Mouse (Mus musculus): ENCODE measurements at regions not wholly inside any gene's neighbourhood (a gene's known extent, or its start where the extent isn't known, plus 50 kb on each side); places are given as distances from the start of the nearest gene placed in this dataset.

DNA sequence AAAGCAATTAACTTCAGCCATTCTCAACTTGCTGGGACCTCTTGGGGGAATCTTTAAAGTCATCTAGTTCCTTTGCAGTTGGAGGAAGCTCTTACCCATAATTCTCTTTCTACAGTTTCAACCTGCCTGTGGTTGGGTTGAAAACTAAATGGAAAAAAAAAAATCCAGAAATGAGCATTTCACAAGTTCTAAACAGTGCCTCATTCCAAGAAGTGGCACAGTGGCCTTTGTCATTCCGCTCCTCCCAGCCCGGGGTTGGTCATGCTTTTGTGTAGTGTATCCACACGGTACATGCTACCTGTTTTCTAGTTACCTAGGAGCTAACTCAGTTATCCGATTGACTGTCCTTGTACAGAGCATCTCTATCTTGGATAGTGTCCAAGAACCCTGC is 90.8 kb upstream of the Gpr12 start:
- Histone ChIP-seq H3K27me3 (ENCODE audit: control insufficient read depth, insufficient read depth, low read length) (no peaks in the 10 kb centered on the region), H3K9me3 (ENCODE audit: control insufficient read depth, low read length) (no peaks in the 10 kb centered on the region), H3K27ac (ENCODE audit: low read depth, low read length) (peak overlapping the region; percentile 78), H3K9ac (ENCODE audit: low read depth, low read length) (no peak overlapping the region), H3K4me1 (ENCODE audit: control insufficient read depth, insufficient read depth, low read length) (peaks cover 21% of the 10 kb centered on the region; the same call in 1 of the 2 replicates), H3K36me3 (ENCODE audit: control insufficient read depth, insufficient read depth, low read length) (no peaks in the 10 kb centered on the region), H3K4me2 (replicated peaks; ENCODE audit: low read depth, low read length) (no peak overlapping the region), H3K4me3 (ENCODE audit: low read length) (no peak overlapping the region)
- WGBS, result 80% methylated on average over 4 of the region's 4 CpGs
- no peak for ATAC-seq (ENCODE audit: low FRiP score, low TSS enrichment)

- no peaks in the 10 kb centered on the region for H3K27me3 ChIP-seq (ENCODE audit: control insufficient read depth, insufficient read depth, low read length)
- peaks cover 17% of the 10 kb centered on the region; the same call in 1 of the 2 replicates for H3K4me1 ChIP-seq (ENCODE audit: control insufficient read depth, insufficient read depth, low read length)
- no peak overlapping the region for H3K4me3 ChIP-seq (ENCODE audit: low read length)
- WGBS, result 21% methylated on average over 19 of the region's 19 CpGs
- no peaks in the 10 kb centered on the region for H3K36me3 ChIP-seq (ENCODE audit: control insufficient read depth, insufficient read depth, low read length)
- H3K27ac ChIP-seq (ENCODE audit: low read depth, low read length), result peak overlapping the region; percentile 78
- H3K9ac ChIP-seq (ENCODE audit: low read depth, low read length), result no peak overlapping the region
- H3K9me3 ChIP-seq (ENCODE audit: control insufficient read depth, low read length), result no peaks in the 10 kb centered on the region
- peak; percentile 60 for ATAC-seq (ENCODE audit: low FRiP score, low TSS enrichment)
- no peak overlapping the region for H3K4me2 ChIP-seq (replicated peaks; ENCODE audit: low read depth, low read length)
These were observed 90.2 kb upstream of the Gpr12 start for GRCm38 (mm10) chr5:146675006-146675886.

- no peak overlapping the region for H3K4me3 ChIP-seq (ENCODE audit: low read length)
- H3K9ac ChIP-seq (ENCODE audit: low read depth, low read length), result no peak overlapping the region
- H3K27me3 ChIP-seq (ENCODE audit: control insufficient read depth, insufficient read depth, low read length), result no peaks in the 10 kb centered on the region
- no peaks in the 10 kb centered on the region for H3K4me1 ChIP-seq (ENCODE audit: control insufficient read depth, insufficient read depth, low read length)
- ATAC-seq (ENCODE audit: low FRiP score, low TSS enrichment), result no peak
- H3K27ac ChIP-seq (ENCODE audit: low read depth, low read length), result no peak overlapping the region
- H3K36me3 ChIP-seq (ENCODE audit: control insufficient read depth, insufficient read depth, low read length), result no peaks in the 10 kb centered on the region
- 74% methylated on average over 8 of the region's 8 CpGs for WGBS
- no peak overlapping the region for H3K4me2 ChIP-seq (replicated peaks; ENCODE audit: low read depth, low read length)
- no peaks in the 10 kb centered on the region for H3K9me3 ChIP-seq (ENCODE audit: control insufficient read depth, low read length)
These were observed 76.7 kb upstream of the Gpr12 start for GRCm38 (mm10) chr5:146661751-146662150.

- no peaks in the 10 kb centered on the region for H3K9me3 ChIP-seq (ENCODE audit: control insufficient read depth, low read length)
- no peak for ATAC-seq (ENCODE audit: low FRiP score, low TSS enrichment)
- H3K9ac ChIP-seq (ENCODE audit: low read depth, low read length), result no peak overlapping the region
- H3K4me1 ChIP-seq (ENCODE audit: control insufficient read depth, insufficient read depth, low read length), result no peaks in the 10 kb centered on the region
- 78% methylated on average over 2 of the region's 2 CpGs for WGBS
- H3K36me3 ChIP-seq (ENCODE audit: control insufficient read depth, insufficient read depth, low read length), result no peaks in the 10 kb centered on the region
- no peak overlapping the region for H3K27ac ChIP-seq (ENCODE audit: low read depth, low read length)
- no peak overlapping the region for H3K4me3 ChIP-seq (ENCODE audit: low read length)
- no peak overlapping the region for H3K4me2 ChIP-seq (replicated peaks; ENCODE audit: low read depth, low read length)
- no peaks in the 10 kb centered on the region for H3K27me3 ChIP-seq (ENCODE audit: control insufficient read depth, insufficient read depth, low read length)
These were observed 72.2 kb upstream of the Gpr12 start for GRCm38 (mm10) chr5:146657228-146657627.

DNA sequence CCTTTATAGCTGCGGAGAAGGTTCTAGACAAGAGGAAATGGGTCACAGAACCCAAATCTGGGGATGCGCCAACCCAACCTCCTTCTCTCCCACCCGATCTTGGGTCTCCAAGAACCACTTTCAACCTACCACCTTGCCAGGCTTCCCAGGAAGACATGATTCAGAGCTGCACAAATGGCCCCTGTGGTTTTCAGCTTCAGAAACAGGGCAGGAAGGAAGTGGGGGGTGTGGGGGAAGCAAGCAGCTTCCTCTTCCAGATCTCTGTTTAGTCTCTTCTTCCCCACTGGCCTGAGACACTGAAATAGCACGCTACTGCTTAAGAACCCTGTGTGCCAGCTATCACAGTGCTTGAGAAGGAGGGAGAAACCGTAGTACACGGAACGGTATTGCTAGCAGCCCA is 70.4 kb upstream of the Gpr12 start:
- no peaks in the 10 kb centered on the region for H3K4me1 ChIP-seq (ENCODE audit: control insufficient read depth, insufficient read depth, low read length)
- no peak for ATAC-seq (ENCODE audit: low FRiP score, low TSS enrichment)
- H3K4me2 ChIP-seq (replicated peaks; ENCODE audit: low read depth, low read length), result no peak overlapping the region
- H3K27ac ChIP-seq (ENCODE audit: low read depth, low read length), result no peak overlapping the region
- WGBS, result 69% methylated on average over 7 of the region's 7 CpGs
- no peaks in the 10 kb centered on the region for H3K36me3 ChIP-seq (ENCODE audit: control insufficient read depth, insufficient read depth, low read length)
- H3K9ac ChIP-seq (ENCODE audit: low read depth, low read length), result no peak overlapping the region
- no peaks in the 10 kb centered on the region for H3K9me3 ChIP-seq (ENCODE audit: control insufficient read depth, low read length)
- no peaks in the 10 kb centered on the region for H3K27me3 ChIP-seq (ENCODE audit: control insufficient read depth, insufficient read depth, low read length)
- H3K4me3 ChIP-seq (ENCODE audit: low read length), result no peak overlapping the region

DNA sequence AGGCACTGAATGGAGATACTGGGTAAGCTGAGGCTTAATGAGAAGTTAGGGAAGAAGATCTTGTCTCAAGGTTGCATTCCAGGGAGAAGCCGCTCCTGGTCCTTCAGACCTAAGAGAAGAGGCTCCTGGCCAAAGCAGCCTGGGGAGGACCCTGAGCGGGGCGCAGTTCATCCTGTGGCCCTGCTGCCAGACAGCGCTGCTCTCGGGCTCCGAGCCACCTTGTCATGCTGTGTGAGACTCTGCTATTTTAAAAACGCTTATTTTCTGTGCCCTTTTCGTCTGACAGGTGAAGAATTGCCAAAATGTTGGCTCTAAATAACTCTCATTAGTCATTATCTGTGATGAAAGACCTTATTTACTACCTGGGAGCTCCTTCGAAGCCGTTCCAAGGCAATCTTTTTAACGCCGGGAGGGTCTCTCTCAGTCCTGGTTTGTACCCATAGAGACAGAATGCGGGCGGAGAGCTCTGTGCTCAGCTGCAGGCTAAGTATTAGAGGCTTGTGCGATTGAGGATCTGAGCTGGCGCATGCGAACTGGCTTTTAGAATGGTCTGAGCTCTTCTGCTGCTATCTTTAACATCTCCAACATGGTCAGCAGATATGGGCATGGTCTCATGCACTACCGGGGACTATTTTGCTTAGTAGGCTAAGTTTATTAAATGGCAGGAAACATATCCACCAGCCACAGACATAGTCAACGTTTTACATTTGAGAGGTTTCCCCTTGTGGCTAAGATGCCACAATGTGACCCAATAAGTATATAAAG is 68.8 kb upstream of the Gpr12 start:
- Histone ChIP-seq H3K27me3 (ENCODE audit: control insufficient read depth, insufficient read depth, low read length) (no peaks in the 10 kb centered on the region), H3K9me3 (ENCODE audit: control insufficient read depth, low read length) (no peaks in the 10 kb centered on the region), H3K4me2 (replicated peaks; ENCODE audit: low read depth, low read length) (no peak overlapping the region), H3K36me3 (ENCODE audit: control insufficient read depth, insufficient read depth, low read length) (no peaks in the 10 kb centered on the region), H3K4me3 (ENCODE audit: low read length) (no peak overlapping the region), H3K4me1 (ENCODE audit: control insufficient read depth, insufficient read depth, low read length) (no peaks in the 10 kb centered on the region), H3K9ac (ENCODE audit: low read depth, low read length) (no peak overlapping the region), H3K27ac (ENCODE audit: low read depth, low read length) (no peak overlapping the region)
- whole genome bisulfite sequencing, result 78% methylated on average over 19 of the region's 19 CpGs
- ATAC-seq (ENCODE audit: low FRiP score, low TSS enrichment), result no peak

DNA sequence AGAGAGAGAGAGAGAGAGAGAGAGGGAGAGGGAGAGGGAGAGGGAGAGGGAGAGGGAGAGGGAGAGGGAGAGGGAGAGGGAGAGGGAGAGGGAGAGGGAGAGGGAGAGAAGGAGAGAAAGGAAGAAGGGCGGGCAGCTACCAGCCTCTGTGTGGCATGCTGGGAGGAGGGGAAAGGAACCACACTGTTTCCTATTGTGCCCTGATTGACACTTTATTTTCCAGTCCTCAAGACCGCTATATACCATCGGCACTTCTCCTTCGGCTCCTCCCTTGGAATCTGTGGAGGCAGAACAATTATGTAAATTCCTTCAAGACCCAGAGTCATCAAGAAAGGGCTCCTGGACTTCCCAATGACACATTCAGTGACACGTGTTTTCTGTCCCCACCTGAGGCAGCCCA is 67.8 kb upstream of the Gpr12 start:
- Histone ChIP-seq H3K4me2 (replicated peaks; ENCODE audit: low read depth, low read length) (no peak overlapping the region), H3K27me3 (ENCODE audit: control insufficient read depth, insufficient read depth, low read length) (no peaks in the 10 kb centered on the region), H3K36me3 (ENCODE audit: control insufficient read depth, insufficient read depth, low read length) (no peaks in the 10 kb centered on the region), H3K4me3 (ENCODE audit: low read length) (no peak overlapping the region), H3K27ac (ENCODE audit: low read depth, low read length) (no peak overlapping the region), H3K4me1 (ENCODE audit: control insufficient read depth, insufficient read depth, low read length) (no peaks in the 10 kb centered on the region), H3K9ac (ENCODE audit: low read depth, low read length) (no peak overlapping the region), H3K9me3 (ENCODE audit: control insufficient read depth, low read length) (no peaks in the 10 kb centered on the region)
- no peak for ATAC-seq (ENCODE audit: low FRiP score, low TSS enrichment)
- 36% methylated on average over 5 of the region's 5 CpGs for WGBS

DNA sequence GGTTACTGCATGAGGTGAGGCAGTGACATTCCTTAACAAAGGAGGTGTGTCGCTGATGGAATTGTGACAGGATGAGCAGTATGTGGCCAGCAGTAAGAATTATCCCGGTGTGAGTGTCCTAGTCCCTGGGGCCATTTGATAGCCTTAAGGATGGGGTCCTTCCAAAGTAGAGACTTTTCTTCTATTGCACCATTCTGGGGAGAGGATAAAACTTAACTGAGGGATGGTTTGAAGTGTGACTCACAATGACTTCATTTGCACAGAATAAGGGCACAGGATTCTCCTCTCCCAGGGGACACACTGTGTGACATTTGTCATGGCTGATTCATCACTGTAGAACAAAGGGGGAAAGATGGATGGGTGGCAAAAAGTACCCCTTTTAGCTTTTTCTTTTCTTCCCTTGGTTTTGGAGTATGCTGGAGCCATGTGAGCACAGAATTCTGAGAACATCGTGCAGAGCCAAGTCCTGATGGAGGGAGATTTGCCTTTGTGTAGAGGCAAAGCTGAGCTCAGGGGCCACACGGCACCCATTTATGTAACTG is 63.6 kb upstream of the Gpr12 start:
- no peak for ATAC-seq (ENCODE audit: low FRiP score, low TSS enrichment)
- no peaks in the 10 kb centered on the region for H3K4me1 ChIP-seq (ENCODE audit: control insufficient read depth, insufficient read depth, low read length)
- no peak overlapping the region for H3K4me2 ChIP-seq (replicated peaks; ENCODE audit: low read depth, low read length)
- H3K27me3 ChIP-seq (ENCODE audit: control insufficient read depth, insufficient read depth, low read length), result no peaks in the 10 kb centered on the region
- H3K4me3 ChIP-seq (ENCODE audit: low read length), result no peak overlapping the region
- no peaks in the 10 kb centered on the region for H3K36me3 ChIP-seq (ENCODE audit: control insufficient read depth, insufficient read depth, low read length)
- no peak overlapping the region for H3K27ac ChIP-seq (ENCODE audit: low read depth, low read length)
- WGBS, result 76% methylated on average over 4 of the region's 4 CpGs
- H3K9me3 ChIP-seq (ENCODE audit: control insufficient read depth, low read length), result no peaks in the 10 kb centered on the region
- H3K9ac ChIP-seq (ENCODE audit: low read depth, low read length), result no peak overlapping the region

Data from kidney, embryonic 14.5 days (tissue).